Mouse (Mus musculus) megakaryocyte, adult 5-6 weeks (primary cell): ENCODE results near the gene Cfap54. TPM values are rescaled to one million over a fixed set of nuclear protein-coding genes. Genes with fewer than 3 reads are reported as not detected.

Experiments
- ATAC-seq: 2 replicates; pipeline ENCODE4 v1.8.0; 2016; ENCODE audit warnings: mild to moderate bottlenecking, inconsistent platforms; ENCODE audit not compliant: poor library complexity, severe bottlenecking
- total RNA-seq, 2 experiments: library from RNA; stranded (forward) in 1 of 2; stranded (reverse) in 1 of 2; fragments of 153-499, 151-499 nt in 1 of 2; fragments of 221-1000, 200-1000 nt in 1 of 2; gene quantifications; 2 replicates each; pipeline versions ENCODE4 v1.2.3 to v1.2.4; 2015 to 2017

Gene Cfap54
- total RNA-seq, 2 experiments from 2014 or later: 0.25 to 1.1 TPM

DNA sequence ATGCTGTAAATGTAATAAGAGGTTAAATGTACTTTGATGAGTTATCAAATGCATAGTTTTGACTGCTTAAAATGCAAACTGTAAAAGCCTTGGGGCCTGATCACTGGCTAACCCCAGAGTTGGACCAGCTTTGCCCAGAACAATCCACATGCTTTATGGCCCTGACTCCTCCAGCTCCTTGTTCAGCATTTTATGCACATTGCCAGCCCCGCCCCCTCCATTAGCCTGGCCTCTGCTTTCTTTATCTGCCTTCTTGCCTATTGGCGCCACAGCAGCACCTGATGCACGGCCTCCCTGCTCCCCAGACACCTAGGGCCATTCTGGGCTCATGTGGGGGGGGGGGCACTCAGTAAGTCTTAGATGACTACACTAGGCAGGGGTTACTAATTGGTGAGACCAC, 17.8 kb downstream of the Cfap54 start:
- ATAC-seq: no peak

GRCm38 (mm10) chr10:93062395-93062794, 19.0 kb downstream of the Cfap54 start:
- ATAC-seq: no peak

DNA sequence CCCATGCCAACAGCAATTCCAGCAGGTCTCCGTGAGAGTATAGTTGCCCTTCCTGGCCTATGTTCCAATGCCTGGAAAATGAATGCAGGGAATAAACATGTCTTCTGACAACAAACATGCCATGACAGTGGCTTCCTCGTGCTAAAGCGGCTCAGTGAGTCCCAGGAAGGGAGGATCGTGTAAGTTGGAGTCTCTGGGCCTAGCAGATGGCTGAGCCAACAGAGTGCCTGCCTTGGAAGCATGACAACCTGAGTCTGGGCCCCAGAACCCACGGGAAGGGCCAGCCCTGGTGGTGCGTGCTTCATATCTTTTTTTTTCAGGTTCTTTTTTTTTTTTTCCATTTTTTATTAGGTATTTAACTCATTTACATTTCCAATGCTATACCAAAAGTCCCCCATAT, 27.6 kb downstream of the Cfap54 start:
- ATAC-seq: no peak

DNA sequence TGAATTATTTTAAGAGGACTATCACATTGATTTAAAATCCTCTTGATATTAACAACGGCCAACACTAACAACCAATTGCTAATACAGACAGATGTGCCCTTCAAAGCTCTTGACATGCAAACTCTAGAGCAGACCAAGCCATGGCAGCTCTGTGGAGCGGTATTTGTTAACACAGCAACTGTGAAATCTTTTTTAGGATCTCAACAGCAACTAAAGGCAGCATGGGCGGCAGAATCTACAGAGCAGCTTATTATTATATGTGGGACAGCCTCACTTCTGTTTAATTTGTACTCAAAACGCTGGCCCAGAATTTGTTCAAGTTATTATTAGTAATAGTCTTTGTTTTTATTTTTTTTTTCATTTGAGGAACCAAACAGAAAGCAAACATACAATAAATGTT, 28.1 kb downstream of the Cfap54 start:
- ATAC-seq: no peak

- peak; percentile 96 for ATAC-seq
Measured at GRCm38 (mm10) chr10:93051016-93051726, 30.2 kb downstream of the Cfap54 start.

DNA sequence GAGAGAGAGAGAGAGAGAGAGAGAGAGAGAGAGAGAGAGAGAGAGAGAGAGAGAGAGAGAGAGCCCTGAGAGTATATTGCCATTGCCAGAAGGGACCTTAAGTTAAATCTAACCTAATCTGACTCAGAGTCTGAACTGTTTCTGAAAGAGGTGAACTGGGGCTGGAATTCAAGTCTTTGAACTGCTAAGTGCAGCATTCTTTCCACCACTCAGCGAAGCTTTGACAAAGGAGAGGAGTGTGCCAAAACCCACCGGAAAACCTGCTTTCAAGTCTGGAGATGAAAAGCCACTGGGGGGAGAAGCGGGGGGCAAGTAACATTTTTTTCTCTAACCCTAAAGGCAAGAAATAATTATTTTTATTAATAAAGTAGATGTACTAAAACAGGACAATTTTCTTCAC, 30.8 kb downstream of the Cfap54 start:
- no peak for ATAC-seq

GRCm38 (mm10) chr10:93043195-93043594, 38.2 kb downstream of the Cfap54 start:
- no peak for ATAC-seq

DNA sequence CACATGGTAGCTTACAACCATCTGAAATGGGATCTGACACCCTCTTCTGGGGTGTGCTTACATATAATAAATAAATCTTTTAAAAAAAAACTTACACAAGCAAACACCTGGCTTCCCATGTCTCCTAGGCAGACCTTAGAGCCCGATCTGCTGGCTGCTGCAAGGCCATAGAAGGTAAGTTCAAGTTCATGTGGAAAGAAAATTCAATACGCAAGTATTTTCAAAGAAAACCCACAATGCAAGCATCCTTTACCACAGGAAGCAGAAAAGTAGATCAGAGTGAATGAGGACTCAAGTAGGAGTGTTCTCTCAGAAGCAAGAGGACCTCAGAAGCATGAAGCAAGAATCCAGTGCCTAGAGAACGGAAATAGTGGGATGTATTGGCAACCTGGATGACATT, 39.6 kb downstream of the Cfap54 start:
- ATAC-seq: no peak

DNA sequence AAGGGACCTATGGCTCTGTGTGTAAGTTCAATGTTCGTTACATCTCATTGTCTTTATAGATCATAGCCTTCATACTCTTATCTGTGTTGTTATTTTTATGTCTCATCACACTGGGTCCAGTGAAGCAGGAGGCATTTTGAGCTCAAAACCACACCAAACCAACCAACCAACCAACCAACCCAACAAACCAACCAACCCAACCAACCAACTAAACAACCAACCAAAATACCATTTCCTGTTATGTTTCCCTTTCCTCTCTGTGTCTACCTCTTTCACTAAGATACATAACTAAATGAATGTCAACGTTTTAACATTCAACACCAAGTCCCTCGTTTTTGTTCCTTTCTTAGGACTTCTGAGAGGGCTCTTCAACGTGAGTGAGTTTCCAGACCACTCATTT, 40.0 kb downstream of the Cfap54 start:
- no peak for ATAC-seq

DNA sequence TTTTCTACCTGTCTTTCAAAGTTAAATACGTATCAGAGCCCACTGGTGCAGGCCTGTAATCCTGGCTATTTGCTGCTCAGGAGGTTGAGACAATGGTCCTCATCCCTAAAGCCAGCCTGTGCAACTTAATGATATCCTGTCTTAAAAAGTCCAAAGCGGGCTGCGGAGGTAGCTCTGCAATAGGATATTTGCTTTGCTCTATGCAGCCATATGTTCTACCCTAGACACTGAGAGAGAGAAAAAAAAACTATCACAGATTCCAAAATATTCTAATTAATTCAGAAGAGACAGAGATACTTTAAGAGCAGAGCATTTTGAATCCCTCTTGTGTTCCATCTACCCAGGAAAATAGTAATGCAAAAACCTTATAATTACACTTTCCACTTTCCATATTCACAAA, 44.9 kb downstream of the Cfap54 start:
- no peak for ATAC-seq

- ATAC-seq: no peak
Measured at GRCm38 (mm10) chr10:93035489-93035888, 45.9 kb downstream of the Cfap54 start.

GRCm38 (mm10) chr10:93023295-93023694, 58.1 kb downstream of the Cfap54 start:
- no peak for ATAC-seq

GRCm38 (mm10) chr10:93014059-93014795, 67.2 kb downstream of the Cfap54 start:
- peak; percentile 56 for ATAC-seq

DNA sequence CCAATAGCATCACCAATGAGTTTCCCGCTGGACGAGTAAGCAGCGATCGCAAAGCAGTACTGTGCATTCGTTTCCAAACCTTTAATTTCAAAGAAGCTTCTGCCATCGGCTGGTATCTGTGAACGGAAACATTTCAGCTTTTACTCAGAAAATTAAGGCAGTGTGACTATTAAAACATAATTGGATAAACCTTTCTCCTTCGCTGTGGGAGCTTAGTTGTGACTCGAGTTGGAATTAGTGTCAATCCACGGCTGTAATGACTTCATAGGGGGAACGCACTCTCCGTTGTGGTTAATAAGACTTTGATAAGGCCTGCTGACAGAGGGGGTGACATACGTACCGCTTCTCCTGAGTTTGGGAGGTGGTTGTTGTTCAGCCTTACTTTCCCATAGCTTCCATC, 70.3 kb downstream of the Cfap54 start:
- no peak for ATAC-seq

DNA sequence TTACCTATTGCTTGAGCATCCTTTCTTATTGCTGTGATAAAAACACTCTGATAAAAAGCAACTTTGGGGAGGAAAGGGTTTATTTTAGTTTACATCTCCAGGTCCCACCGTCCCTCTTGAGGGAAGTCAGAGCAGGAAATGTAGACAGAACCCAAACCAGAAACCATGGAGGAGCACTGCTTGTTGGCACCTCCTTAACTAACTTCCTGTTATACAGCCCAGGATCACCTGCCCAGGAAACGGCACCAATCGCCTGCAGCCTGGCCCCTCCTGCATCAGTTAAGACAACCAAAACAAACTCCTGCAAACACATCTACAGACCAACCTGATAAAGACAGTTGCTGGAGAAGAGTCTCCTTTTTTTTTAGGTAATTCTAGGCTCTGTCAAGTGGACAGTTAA, 74.4 kb downstream of the Cfap54 start:
- ATAC-seq: no peak

- no peak for ATAC-seq
Measured at GRCm38 (mm10) chr10:93006405-93006804, 75.0 kb downstream of the Cfap54 start.

DNA sequence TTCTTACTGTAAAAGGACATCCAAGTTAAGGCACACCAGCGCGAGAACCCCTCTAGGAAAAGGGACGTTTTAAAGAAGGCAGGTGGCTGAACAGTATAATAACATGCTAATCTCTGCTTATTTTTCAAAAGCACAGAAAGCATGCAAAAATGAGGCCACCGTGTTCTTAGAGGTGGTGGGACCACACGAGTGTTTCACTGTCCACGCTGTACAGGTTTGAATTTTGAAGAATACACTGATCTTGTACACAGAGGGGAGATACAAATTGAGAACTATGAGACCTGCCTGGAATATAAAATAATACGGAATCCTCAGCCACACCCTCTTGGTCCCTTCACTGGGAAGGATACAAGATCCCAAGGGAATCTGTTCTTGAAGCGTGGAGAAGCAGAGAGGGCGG, 82.9 kb downstream of the Cfap54 start:
- no peak for ATAC-seq

- ATAC-seq: no peak
Measured at GRCm38 (mm10) chr10:92995186-92995585, 86.2 kb downstream of the Cfap54 start.

- no peak for ATAC-seq
Measured at GRCm38 (mm10) chr10:92994340-92994739, 87.1 kb downstream of the Cfap54 start.

DNA sequence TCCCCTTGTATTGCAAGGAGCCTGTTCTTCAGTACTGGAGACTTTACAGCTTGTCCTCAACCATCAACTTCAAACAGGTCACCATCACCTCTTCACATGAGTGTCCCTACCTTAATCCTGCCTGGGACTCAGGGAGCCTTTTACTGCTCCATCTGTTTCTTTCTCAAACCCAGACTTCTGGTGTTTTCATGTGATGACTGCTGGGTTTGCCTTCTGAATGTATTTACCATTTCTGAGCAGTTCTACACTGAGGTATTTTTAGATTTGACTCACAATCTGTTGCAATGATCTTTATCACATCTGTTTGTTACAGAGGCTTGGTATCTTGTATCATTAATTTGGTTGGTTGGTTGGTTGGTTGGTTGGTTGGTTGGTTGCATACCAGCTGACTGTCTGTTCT, 88.9 kb downstream of the Cfap54 start:
- ATAC-seq: no peak

DNA sequence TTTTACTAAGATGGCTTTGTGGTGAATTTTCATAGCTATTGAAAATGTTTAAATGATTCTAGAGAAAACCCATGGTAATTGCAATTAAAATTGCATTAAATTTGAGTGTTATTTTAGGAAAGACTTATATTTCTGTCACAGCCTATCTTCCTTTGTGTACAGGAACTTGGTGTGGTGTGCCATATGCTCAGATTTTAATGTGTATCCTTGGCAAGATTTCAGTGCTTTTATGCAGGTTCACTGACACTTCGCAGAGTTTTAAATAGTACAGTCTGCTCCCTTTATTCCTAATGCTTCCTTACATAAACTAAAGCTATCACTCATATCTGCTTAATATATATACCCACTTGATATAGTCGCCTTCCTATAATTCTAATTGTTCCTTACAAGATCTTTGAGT, 90.8 kb downstream of the Cfap54 start:
- no peak for ATAC-seq

GRCm38 (mm10) chr10:92965134-92965533, 116.3 kb downstream of the Cfap54 start:
- no peak for ATAC-seq

- no peak for ATAC-seq
Measured at GRCm38 (mm10) chr10:92950044-92950443, 131.4 kb downstream of the Cfap54 start.
